ENCODE assay signal across 7 mouse cellular contexts in genomic region chr3:108415831-108416223, GRCm38 (mm10). TPM values are rescaled to one million over a fixed set of nuclear protein-coding genes. Genes with fewer than 3 reads are reported as not detected.
DNase-seq lines count a peak whose midpoint lies in the region; ATAC-seq and TF ChIP-seq lines count a peak whose summit lies in the region.

No protein-coding gene starts in this region.

- WGBS in intestine, embryonic 16.5 days: under 1% methylated on average over 48 of the region's 48 CpGs

- peaks cover 7% of the 10 kb centered on the region for H3K36me3 ChIP-seq in intestine, embryonic 16.5 days (ENCODE audit: control insufficient read depth, insufficient read depth, low read length)

- no peaks in the 10 kb centered on the region for H3K4me1 ChIP-seq in bone marrow macrophage, adult 2 months (ENCODE audit: control insufficient read depth, insufficient read depth, low read length)
- peaks cover 4% of the 10 kb centered on the region; the same call in 1 of the 2 replicates for H3K4me1 ChIP-seq in intestine, embryonic 16.5 days (ENCODE audit: control insufficient read depth, insufficient read depth, low read length)

- H3K9me3 ChIP-seq in intestine, embryonic 16.5 days (ENCODE audit: control insufficient read depth, low read length): peaks cover 12% of the 10 kb centered on the region

- intact Hi-C loops in left cerebral cortex, postnatal 36 days (cut with DNase I): no loop called here

- no peak overlapping the region for H3K27ac ChIP-seq in bone marrow macrophage, adult 2 months (ENCODE audit: insufficient read depth, low read depth, low read length)
- H3K27ac ChIP-seq in intestine, embryonic 16.5 days (ENCODE audit: low read length): no peak overlapping the region

- peak overlapping the region; percentile 100 for H3K4me2 ChIP-seq in intestine, embryonic 16.5 days (ENCODE audit: low read depth, low read length)

- H3K27me3 ChIP-seq in intestine, embryonic 16.5 days (replicated peaks; ENCODE audit: control insufficient read depth, insufficient read depth, low read length): no peaks in the 10 kb centered on the region

- no peak for TF ChIP-seq CTCF in bone marrow macrophage, adult 2 months (IDR thresholded peaks at IDR 0.05; ENCODE audit: low read depth, low read length)

- ATAC-seq in granulocyte monocyte progenitor cell, adult 5-6 weeks (replicated peaks; ENCODE audit: poor library complexity, severe bottlenecking): peak; percentile 83
- ATAC-seq in intestine, embryonic 16.5 days: peak; percentile 87

- no peak for TF ChIP-seq POLR2A in bone marrow macrophage, adult 2 months (IDR thresholded peaks at IDR 0.05; ENCODE audit: borderline replicate concordance, low read depth, low read length)

- H3K4me3 ChIP-seq in bone marrow macrophage, adult 2 months (ENCODE audit: insufficient read depth, low read length): peak overlapping the region; percentile 59
- H3K4me3 ChIP-seq in intestine, embryonic 16.5 days (ENCODE audit: low read length): peak overlapping the region; percentile 79

- peak; percentile 85 for DNase-seq in embryo, embryonic 9.5 days (ENCODE audit: extremely low spot score)
- peak; percentile 83 to 87 for DNase-seq in left cerebral cortex, postnatal 36 days (ENCODE audit: low spot score in 2 of 2)
- DNase-seq in mesoderm, embryonic 11.5 days (ENCODE audit: low read depth, low spot score): peak; percentile 91
- DNase-seq in skeletal muscle tissue, adult 2 months (ENCODE audit: low read depth, low spot score): peak; percentile 38

- peak overlapping the region; percentile 74 for H3K9ac ChIP-seq in intestine, embryonic 16.5 days (ENCODE audit: low read depth, low read length)

RNA-seq across cellular contexts. Expression of gene Celsr2, which starts 0.5 kb away (rescaled TPM):
- 1.3 and 1.7 TPM in 2 replicates for polyA plus RNA-seq in bone marrow macrophage, adult 2 months (2012; ENCODE audit: insufficient read depth, insufficient read length, missing spikeins)
- total RNA-seq in granulocyte monocyte progenitor cell, adult 5-6 weeks (2014; fragmentation: Nextera tagmentation): 0.58 and 2.5 TPM in 2 replicates
- 0.04 and 0.15 TPM in 2 replicates for total RNA-seq in granulocyte monocyte progenitor cell, adult 5-6 weeks (2017)
- 2.6 and 3.0 TPM in 2 replicates for polyA plus RNA-seq in intestine, embryonic 16.5 days (2015; fragmentation: Nextera tagmentation; extraction: Ambion mirVana)
- total RNA-seq in left cerebral cortex, postnatal 36 days (2021): 100 to 1,000 TPM; 168 to 174 TPM

RNA-seq across cellular contexts. Expression of gene Sars, which starts 29.2 kb away (rescaled TPM):
- 78.0 and 83.3 TPM in 2 replicates for polyA plus RNA-seq in bone marrow macrophage, adult 2 months (2012; ENCODE audit: insufficient read depth, insufficient read length, missing spikeins)
- total RNA-seq in granulocyte monocyte progenitor cell, adult 5-6 weeks (2014; fragmentation: Nextera tagmentation): 30.9 and 36.2 TPM in 2 replicates
- total RNA-seq in granulocyte monocyte progenitor cell, adult 5-6 weeks (2017): 196 and 259 TPM in 2 replicates
- polyA plus RNA-seq in intestine, embryonic 16.5 days (2015; fragmentation: Nextera tagmentation; extraction: Ambion mirVana): 166 and 168 TPM in 2 replicates
- total RNA-seq in left cerebral cortex, postnatal 36 days (2021): 100 to 1,000 TPM; 202 to 231 TPM

RNA-seq across cellular contexts. Expression of gene Psrc1, which starts 32.2 kb away (rescaled TPM):
- 15.3 and 26.1 TPM in 2 replicates for polyA plus RNA-seq in bone marrow macrophage, adult 2 months (2012; ENCODE audit: insufficient read depth, insufficient read length, missing spikeins)
- total RNA-seq in granulocyte monocyte progenitor cell, adult 5-6 weeks (2014; fragmentation: Nextera tagmentation): 11.6 and 14.3 TPM in 2 replicates
- total RNA-seq in granulocyte monocyte progenitor cell, adult 5-6 weeks (2017): 12.9 and 16.2 TPM in 2 replicates
- polyA plus RNA-seq in intestine, embryonic 16.5 days (2015; fragmentation: Nextera tagmentation; extraction: Ambion mirVana): 22.1 and 26.1 TPM in 2 replicates
- total RNA-seq in left cerebral cortex, postnatal 36 days (2021): 10 to 100 TPM; 12.9 to 18.3 TPM

RNA-seq across cellular contexts. Expression of gene Mybphl, which starts 51.1 kb away (rescaled TPM):
- not detected in 2 replicates for polyA plus RNA-seq in bone marrow macrophage, adult 2 months (2012; ENCODE audit: insufficient read depth, insufficient read length, missing spikeins)
- total RNA-seq in granulocyte monocyte progenitor cell, adult 5-6 weeks (2014; fragmentation: Nextera tagmentation): not detected in 2 replicates
- not detected in 2 replicates for total RNA-seq in granulocyte monocyte progenitor cell, adult 5-6 weeks (2017)
- polyA plus RNA-seq in intestine, embryonic 16.5 days (2015; fragmentation: Nextera tagmentation; extraction: Ambion mirVana): not detected in 2 replicates
- under 1 TPM in 1 of 2 experiments, not detected in 1; 0.25 TPM for total RNA-seq in left cerebral cortex, postnatal 36 days (2021)

Comparison
In these comparisons a context has a peak if more than half of its experiments do, and no peak if none do; other contexts are left out.
1. DNase-seq: peak in every context shown above with its lines; median percentile 91 in mesoderm, embryonic 11.5 days; 85 in embryo, embryonic 9.5 days; 85 in left cerebral cortex, postnatal 36 days; 38 in skeletal muscle tissue, adult 2 months.
2. RNA of gene Celsr2, which starts 0.5 kb away (total RNA-seq): 168 to 174 TPM in left cerebral cortex, postnatal 36 days; 0.04 to 2.5 TPM in granulocyte monocyte progenitor cell, adult 5-6 weeks; every median in the first group is over 10 times any median in the second.